Mouse (Mus musculus): ENCODE data around the gene Thap4. TPM values are rescaled to one million over a fixed set of nuclear protein-coding genes. Genes with fewer than 3 reads are reported as not detected.

Thap4 gene
- total and polyA plus RNA-seq, 3 experiments: 35.8 to 52.4 (median 50.2) TPM

GRCm38 (mm10) chr1:93769901-93770300 is 15.2 kb upstream of the Thap4 start:
- Histone ChIP-seq H3K9ac (ENCODE audit: insufficient read depth, low read depth) (no peak overlapping the region), H3K4me1 (ENCODE audit: control insufficient read depth in 1 of 2, insufficient read depth in 2 of 2) (no peaks in the 10 kb centered on the region), H3K4me2 (ENCODE audit: insufficient read depth, low read depth, poor library complexity, severe bottlenecking) (no peak overlapping the region), H3K27me3 (replicated peaks) (no peaks in the 10 kb centered on the region), H3K79me2 (replicated peaks; ENCODE audit: control insufficient read depth, extremely low read depth, insufficient read depth, poor library complexity, severe bottlenecking) (peaks cover 7% of the 10 kb centered on the region; the same call in 1 of the 2 replicates), H3K36me3 (replicated peaks in 1 of 2; ENCODE audit: control insufficient read depth in 1 of 2, insufficient read depth in 1 of 2, low read length in 1 of 2) (peaks cover 24 to 65% of the 10 kb centered on the region in 2 experiments), H3K4me3 (replicated peaks in 1 of 3; ENCODE audit: low read depth in 2 of 3, low read length in 2 of 3, poor library complexity in 1 of 3) (no peak overlapping the region), H3K9me3 (replicated peaks; ENCODE audit: low read length) (peaks cover 3% of the 10 kb centered on the region), H3K27ac (ENCODE audit: insufficient read depth, low read depth) (no peak overlapping the region)
- TF ChIP-seq JUND (conservative IDR thresholded peaks at IDR 0.05; ENCODE audit: low read depth, low read length) (no peak), PAX5 (IDR thresholded peaks at IDR 0.05; ENCODE audit: low read length) (no peak), USF2 (conservative IDR thresholded peaks at IDR 0.05; ENCODE audit: low read depth, low read length) (no peak), JUN (IDR thresholded peaks at IDR 0.05; ENCODE audit: insufficient read depth, low read depth, low read length) (no peak), POLR2A (IDR thresholded peaks at IDR 0.05; ENCODE audit: low read depth, low read length) (no peak), BHLHE40 (IDR thresholded peaks at IDR 0.05; ENCODE audit: low read depth, low read length) (no peak), MAX (IDR thresholded peaks at IDR 0.05; ENCODE audit: low read length) (no peak), E2F4 (IDR thresholded peaks at IDR 0.05; ENCODE audit: insufficient replicate concordance, low read depth, low read length) (no peak), NRF1 (IDR thresholded peaks at IDR 0.05; ENCODE audit: low read depth, low read length) (no peak)
- no peak for DNase-seq (ENCODE audit: extremely low read depth)
- dilution Hi-C loops (cut with MboI; ENCODE audit: extremely low pct_ligation_motif_present, extremely low pct_unique_long_range_greater_than_20kb, low sequenced_read_pairs): no loop called here
- in situ Hi-C loops (cut with MboI; ENCODE audit: low pct_ligation_motif_present, low pct_unique_long_range_greater_than_20kb, low sequenced_read_pairs): no loop called here

DNA sequence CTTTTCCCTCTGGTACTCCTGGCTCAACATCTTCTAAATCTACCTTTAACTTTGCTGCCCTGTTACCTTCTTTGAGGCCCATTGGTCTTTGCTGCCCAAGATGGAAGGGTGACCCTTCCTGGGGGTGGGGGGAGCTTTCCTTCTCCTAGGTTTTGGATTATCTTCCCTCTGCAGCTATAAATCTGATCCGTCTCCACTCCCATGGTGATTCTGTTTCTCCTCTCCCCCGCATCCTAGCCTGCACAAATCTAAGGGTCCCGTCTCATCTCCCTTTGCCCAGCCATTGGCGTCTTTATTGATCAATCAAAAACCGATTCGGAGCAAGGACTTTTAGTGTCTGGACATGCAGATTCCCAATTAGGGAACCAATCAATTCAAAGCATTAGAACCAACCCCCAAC is 12.9 kb upstream of the Thap4 start:
- H3K9ac ChIP-seq (ENCODE audit: insufficient read depth, low read depth): no peak overlapping the region
- peaks cover 7% of the 10 kb centered on the region; the same call in 1 of the 2 replicates for H3K79me2 ChIP-seq (replicated peaks; ENCODE audit: control insufficient read depth, extremely low read depth, insufficient read depth, poor library complexity, severe bottlenecking)
- no peak overlapping the region for H3K4me3 ChIP-seq (replicated peaks in 1 of 3; ENCODE audit: low read depth in 2 of 3, low read length in 2 of 3, poor library complexity in 1 of 3)
- no peaks in the 10 kb centered on the region for H3K27me3 ChIP-seq (replicated peaks)
- no peak overlapping the region for H3K4me2 ChIP-seq (ENCODE audit: insufficient read depth, low read depth, poor library complexity, severe bottlenecking)
- TF ChIP-seq GABPA (IDR thresholded peaks at IDR 0.05; ENCODE audit: insufficient replicate concordance, low read depth, low read length) (no peak), MEF2A (IDR thresholded peaks at IDR 0.05; ENCODE audit: borderline replicate concordance, low read depth, low read length) (no peak), POLR2AphosphoS2 (IDR thresholded peaks at IDR 0.05; ENCODE audit: low read depth, low read length) (no peak), USF1 (IDR thresholded peaks at IDR 0.05; ENCODE audit: low read depth, low read length) (no peak), MXI1 (IDR thresholded peaks at IDR 0.05; ENCODE audit: low read depth, low read length) (no peak)
- H3K36me3 ChIP-seq (replicated peaks in 1 of 2; ENCODE audit: control insufficient read depth in 1 of 2, insufficient read depth in 1 of 2, low read length in 1 of 2): peaks cover 17 to 45% of the 10 kb centered on the region in 2 experiments
- H3K9me3 ChIP-seq (replicated peaks; ENCODE audit: low read length): peaks cover 3% of the 10 kb centered on the region
- H3K27ac ChIP-seq (ENCODE audit: insufficient read depth, low read depth): no peak overlapping the region
- DNase-seq (ENCODE audit: extremely low read depth): no peak
- no peaks in the 10 kb centered on the region for H3K4me1 ChIP-seq (ENCODE audit: control insufficient read depth in 1 of 2, insufficient read depth in 2 of 2)
- dilution Hi-C loops (cut with MboI; ENCODE audit: extremely low pct_ligation_motif_present, extremely low pct_unique_long_range_greater_than_20kb, low sequenced_read_pairs) (no loop called here), in situ Hi-C loops (cut with MboI; ENCODE audit: low pct_ligation_motif_present, low pct_unique_long_range_greater_than_20kb, low sequenced_read_pairs) (no loop called here)
